Mouse (Mus musculus) lung, postnatal 0 days (tissue): ENCODE data around the gene Tcl1b3.

Experiments used
- CTCF ChIP-seq: IDR thresholded peaks from 2 replicates; pipeline ENCODE4 v1.5.1; 2016; ENCODE audit warnings: antibody characterized with exemption, mild to moderate bottlenecking
- EP300 ChIP-seq: IDR thresholded peaks from 2 replicates; pipeline ENCODE4 v1.6.1; 2016; ENCODE audit warnings: antibody characterized with exemption, mild to moderate bottlenecking, control low read depth

DNA sequence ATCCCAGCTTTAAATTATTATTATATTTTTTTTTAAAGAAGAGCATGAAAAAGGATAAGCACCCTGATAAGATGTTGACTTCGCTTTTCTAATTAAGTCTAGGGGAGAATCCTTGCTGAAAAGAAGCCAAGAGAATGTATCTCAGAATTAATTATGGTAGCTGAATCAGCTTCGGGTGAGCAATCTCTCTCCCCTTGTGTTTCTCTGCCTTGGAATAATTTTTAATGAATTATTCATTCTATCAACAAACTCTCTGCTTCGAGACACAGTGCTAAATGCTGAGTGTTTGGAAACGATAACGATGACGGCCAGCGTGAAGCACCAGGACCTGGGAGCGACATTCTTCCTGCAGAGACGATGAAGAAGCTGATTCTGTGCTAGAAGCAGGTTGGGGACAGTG, 48.2 kb downstream of the Tcl1b3 start:
- TF ChIP-seq CTCF (no peak), EP300 (no peak)
